Comparison of ENCODE assay signal across 13 mouse cellular contexts in the genomic region with DNA sequence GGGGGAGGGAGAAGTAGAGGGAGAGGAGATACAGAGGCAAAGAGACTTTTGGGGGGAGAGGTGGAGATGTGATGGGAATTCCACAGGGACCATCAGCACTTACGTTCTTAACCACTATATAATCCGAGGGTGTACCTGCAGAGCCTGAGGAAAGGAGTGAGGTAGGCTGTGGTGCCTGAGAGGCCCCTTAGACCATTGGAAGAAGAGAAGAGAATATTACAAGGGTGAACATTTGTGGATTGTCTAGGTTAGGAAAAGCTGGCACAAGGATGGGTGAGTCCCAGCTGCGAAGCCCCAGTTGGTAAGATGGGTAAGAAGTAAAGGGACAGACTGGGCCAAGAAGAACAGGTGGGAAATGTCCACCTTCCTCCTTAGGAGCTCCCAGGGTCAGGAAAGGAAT. TPM values are rescaled to one million over a fixed set of nuclear protein-coding genes. Genes with fewer than 3 reads are reported as not detected.
A peak's percentile ranks its signal among the peaks of the same experiment; 100 is the strongest.
DNase-seq lines count a peak whose midpoint lies in the region; ATAC-seq and TF ChIP-seq lines count a peak whose summit lies in the region.
"Had no signal": no experiment of that assay in that cellular context is flagged by ENCODE, and none has a peak within 500 bp of the region (broad histone marks: within the 10 kb centered on the region; RNA-seq: fewer than 3 reads in every experiment).

No protein-coding gene starts in this region.

- ATAC-seq in intestine, embryonic 16.5 days = no peak
- ATAC-seq: forebrain, embryonic 16.5 days; hindbrain, embryonic 16.5 days had no signal

- no peak overlapping the region for H3ac ChIP-seq in myocyte (ENCODE audit: control insufficient read depth, insufficient read length)

- peak overlapping the region; percentile 39 for H3K27ac ChIP-seq in kidney, adult 2 months (ENCODE audit: insufficient read depth, low read depth, low read length)
- peak overlapping the region; percentile 94 for H3K27ac ChIP-seq in embryonic fibroblast, embryonic 13.5 days (ENCODE audit: insufficient read depth, low read length)
- no peak overlapping the region for H3K27ac ChIP-seq in intestine, embryonic 16.5 days (ENCODE audit: low read length)
- H3K27ac ChIP-seq: limb, embryonic 12.5 days; liver, embryonic 13.5 days; lung, embryonic 15.5 days had no signal

- no peak for TF ChIP-seq POLR2A in kidney, adult 2 months (IDR thresholded peaks at IDR 0.05; ENCODE audit: low read depth, low read length)
- no peak for TF ChIP-seq POLR2A in embryonic fibroblast, embryonic 13.5 days (IDR thresholded peaks at IDR 0.05; ENCODE audit: low read depth, low read length)
- TF ChIP-seq POLR2A in myocyte (IDR thresholded peaks at IDR 0.05; ENCODE audit: insufficient read length, low read depth) = no peak

- H3K4me3 ChIP-seq in kidney, adult 2 months (ENCODE audit: insufficient read depth, low read depth, low read length) = no peak overlapping the region
- H3K4me3 ChIP-seq in embryonic fibroblast, embryonic 13.5 days (ENCODE audit: insufficient read depth, low read length) = no peak overlapping the region
- H3K4me3 ChIP-seq in myocyte = no peak overlapping the region
- H3K4me3 ChIP-seq in intestine, embryonic 16.5 days (ENCODE audit: low read length) = no peak overlapping the region
- H3K4me3 ChIP-seq: limb, embryonic 12.5 days; liver, embryonic 13.5 days; lung, embryonic 15.5 days had no signal

- peak overlapping the region; percentile 61 for H3K4me2 ChIP-seq in myocyte (ENCODE audit: low read depth)
- no peak overlapping the region for H3K4me2 ChIP-seq in intestine, embryonic 16.5 days (ENCODE audit: low read depth, low read length)
- H3K4me2 ChIP-seq: limb, embryonic 12.5 days; liver, embryonic 13.5 days; lung, embryonic 15.5 days had no signal

- WGBS in kidney, adult 2 months = 84% methylated on average over 3 of the region's 3 CpGs
- 76% methylated on average over 3 of the region's 3 CpGs for WGBS in intestine, embryonic 16.5 days

- no peak overlapping the region for H3K9ac ChIP-seq in intestine, embryonic 16.5 days (ENCODE audit: low read depth, low read length)
- H3K9ac ChIP-seq: limb, embryonic 12.5 days; liver, embryonic 13.5 days; lung, embryonic 15.5 days had no signal

- TF ChIP-seq CTCF in kidney, adult 2 months (conservative IDR thresholded peaks at IDR 0.05; ENCODE audit: insufficient read depth, insufficient read length, low read depth, low read length) = no peak
- TF ChIP-seq CTCF in embryonic fibroblast, embryonic 13.5 days (IDR thresholded peaks at IDR 0.05; ENCODE audit: borderline replicate concordance, insufficient read depth, low read length) = no peak

- no peaks in the 10 kb centered on the region for H3K4me1 ChIP-seq in kidney, adult 2 months (ENCODE audit: control insufficient read depth, insufficient read depth, low read length)
- peaks cover 11% of the 10 kb centered on the region; the same call in 1 of the 2 replicates for H3K4me1 ChIP-seq in embryonic fibroblast, embryonic 13.5 days (ENCODE audit: control insufficient read depth, insufficient read depth, low read length)
- no peaks in the 10 kb centered on the region for H3K4me1 ChIP-seq in intestine, embryonic 16.5 days (ENCODE audit: control insufficient read depth, insufficient read depth, low read length)
- H3K4me1 ChIP-seq: liver, embryonic 13.5 days; lung, embryonic 15.5 days had no signal

- no peaks in the 10 kb centered on the region for H3K27me3 ChIP-seq in kidney, adult 2 months (replicated peaks; ENCODE audit: control insufficient read depth, insufficient read depth, low read length)
- H3K27me3 ChIP-seq in myocyte (ENCODE audit: control insufficient read depth, insufficient read depth, insufficient read length) = no peaks in the 10 kb centered on the region
- H3K27me3 ChIP-seq in intestine, embryonic 16.5 days (replicated peaks; ENCODE audit: control insufficient read depth, insufficient read depth, low read length) = no peaks in the 10 kb centered on the region
- H3K27me3 ChIP-seq: limb, embryonic 12.5 days; liver, embryonic 13.5 days; lung, embryonic 15.5 days had no signal

- no peaks in the 10 kb centered on the region for H3K36me3 ChIP-seq in kidney, adult 2 months (ENCODE audit: control insufficient read depth, insufficient read depth, low read length)
- H3K36me3 ChIP-seq in myocyte (ENCODE audit: control insufficient read depth, insufficient read depth) = no peaks in the 10 kb centered on the region
- H3K36me3 ChIP-seq in intestine, embryonic 16.5 days (ENCODE audit: control insufficient read depth, insufficient read depth, low read length) = no peaks in the 10 kb centered on the region
- H3K36me3 ChIP-seq: limb, embryonic 12.5 days; liver, embryonic 13.5 days; lung, embryonic 15.5 days had no signal

- no peaks in the 10 kb centered on the region for H3K79me2 ChIP-seq in myocyte (ENCODE audit: control insufficient read depth, insufficient read depth)

- peak; percentile 89 for DNase-seq in heart, adult 11 months
- DNase-seq in heart, adult 8-10 months (ENCODE audit: low spot score) = no peak
- no peak for DNase-seq in kidney, adult 2 months
- no peak for DNase-seq in kidney, postnatal 4 days
- DNase-seq: liver, embryonic 13.5 days; midbrain, embryonic 14.5 days had no signal

- no peaks in the 10 kb centered on the region for H3K9me3 ChIP-seq in intestine, embryonic 16.5 days (ENCODE audit: control insufficient read depth, low read length)
- H3K9me3 ChIP-seq: limb, embryonic 12.5 days; liver, embryonic 13.5 days; lung, embryonic 15.5 days had no signal

TF ChIP-seq in myocyte, 11 proteins besides CTCF, POLR2A, EP300 and RAD21:
- TF ChIP-seq MYOG (IDR thresholded peaks at IDR 0.05; ENCODE audit: control insufficient read depth in 1 of 3, insufficient read depth in 1 of 3, insufficient read length in 2 of 3, low read depth in 2 of 3) = no peak
- TF ChIP-seq MYOD1 (IDR thresholded peaks at IDR 0.05; ENCODE audit: control insufficient read depth in 1 of 3, insufficient read length in 2 of 3, low read depth in 2 of 3) = no peak
- TF ChIP-seq TCF12 (IDR thresholded peaks at IDR 0.05; ENCODE audit: insufficient read depth, poor library complexity, severe bottlenecking) = no peak
- no peak for TF ChIP-seq POLR2AphosphoS2 (IDR thresholded peaks at IDR 0.05; ENCODE audit: insufficient read length, low read depth)
- TF ChIP-seq MAX (IDR thresholded peaks at IDR 0.05; ENCODE audit: low read depth) = no peak
- TF ChIP-seq USF1 (IDR thresholded peaks at IDR 0.05; ENCODE audit: low read depth) = no peak
- TF ChIP-seq E2F4 (IDR thresholded peaks at IDR 0.05; ENCODE audit: insufficient read depth) = no peak
- no peak for TF ChIP-seq SRF (IDR thresholded peaks at IDR 0.05; ENCODE audit: control insufficient read depth, insufficient read length, low read depth)
- TF ChIP-seq TCF3 (IDR thresholded peaks at IDR 0.05; ENCODE audit: insufficient read length, low read depth) = no peak
- no peak for TF ChIP-seq CEBPB (IDR thresholded peaks at IDR 0.05; ENCODE audit: insufficient read depth, poor library complexity, severe bottlenecking)
- no peak for TF ChIP-seq REST (IDR thresholded peaks at IDR 0.05; ENCODE audit: insufficient read depth, insufficient read length)

RNA-seq across cellular contexts. Expression of a gene that starts 22.6 kb away (rescaled TPM):
- 10 to 100 TPM in 2 of 4 experiments, 1 to 10 TPM in 2; 8.6 to 12.9 (median 10.1) TPM for total RNA-seq in heart, adult 8-10 months (2022)
- polyA plus RNA-seq in kidney, adult 2 months (2012; rRNA removed) = 9.8 and 11.0 TPM in 2 replicates
- 5.3 and 12.1 TPM in 2 replicates for polyA plus RNA-seq in embryonic fibroblast, embryonic 13.5 days (2011; ENCODE audit: insufficient read length, low read depth, missing spikeins)
- 21.3 TPM for polyA plus RNA-seq in myocyte (2012; fragmentation: generic; extraction: Trizol)
- 7.0 and 8.2 TPM in 2 replicates for polyA plus RNA-seq in intestine, embryonic 16.5 days (2015; fragmentation: Nextera tagmentation; extraction: Ambion mirVana)
